Mouse (Mus musculus) heart, adult 2 months (tissue): ENCODE data around the gene Celf5.

ENCODE experiments used
- CTCF ChIP-seq: fragments of 200-600 bp; IDR thresholded peaks from 2 replicates; pipeline ENCODE4 v1.8.1; 2022; ENCODE audit warnings: antibody characterized with exemption, mild to moderate bottlenecking, moderate library complexity
- EP300 ChIP-seq: fragments of 200-500 bp; IDR thresholded peaks from 2 replicates; pipeline ENCODE4 v1.6.1; 2011; ENCODE audit warnings: low read depth, low read length, control low read depth; ENCODE audit not compliant: insufficient read depth
- POLR2A ChIP-seq: fragments of 200-500 bp; IDR thresholded peaks from 2 replicates; pipeline ENCODE4 v1.6.1; 2011; ENCODE audit warnings: mild to moderate bottlenecking, low read depth, low read length, control low read depth; ENCODE audit not compliant: insufficient read depth

- TF ChIP-seq CTCF (no peak), POLR2A (no peak), EP300 (no peak)
Observed at GRCm38 (mm10) chr10:81458267-81458666, 24.2 kb downstream of the Celf5 start.
